Mouse (Mus musculus) G1E (cell line): ENCODE results near the gene 4930579F01Rik.

ENCODE experiments used
- CTCF ChIP-seq: IDR thresholded peaks from 2 replicates; pipeline ENCODE4 v1.5.1; 2012; ENCODE audit warnings: low read depth, low read length, inconsistent platforms, mixed read lengths
- GATA1 ChIP-seq: IDR thresholded peaks from 2 replicates; pipeline ENCODE4 v1.6.1; 2012; ENCODE audit warnings: borderline replicate concordance, low read length, inconsistent platforms, mixed read lengths
- GATA2 ChIP-seq: IDR thresholded peaks from 2 replicates; pipeline ENCODE4 v1.6.1; 2012; ENCODE audit warnings: low read depth, low read length, inconsistent platforms, borderline replicate concordance

GRCm38 (mm10) chr3:138182019-138182418 is 11.6 kb downstream of the 4930579F01Rik start:
- TF ChIP-seq CTCF (no peak), GATA1 (no peak), GATA2 (no peak)
